12 mouse cellular contexts compared by ENCODE assay signal in the genomic region with DNA sequence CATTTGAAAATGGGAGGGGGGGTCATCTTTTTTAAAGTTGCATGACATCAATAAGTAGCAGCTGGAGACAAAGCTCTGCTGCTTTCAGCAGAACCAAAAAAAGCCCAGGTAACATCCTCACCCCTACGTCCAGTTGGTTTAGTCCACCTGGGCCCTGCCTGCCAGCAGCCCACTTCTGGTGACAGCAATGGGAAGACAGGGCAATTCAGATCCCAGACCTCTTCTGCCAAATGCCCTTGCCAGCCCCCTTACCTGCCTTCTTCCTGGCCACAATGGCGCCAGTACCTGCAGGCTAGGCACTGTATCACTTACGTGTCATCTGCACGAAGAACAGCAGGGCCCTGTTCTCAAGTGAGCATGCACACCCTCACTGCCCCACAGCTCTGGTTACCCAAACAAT. TPM values are rescaled to one million over a fixed set of nuclear protein-coding genes. Genes with fewer than 3 reads are reported as not detected.
A peak's percentile ranks its signal among the peaks of the same experiment; 100 is the strongest.
DNase-seq lines count a peak whose midpoint lies in the region; ATAC-seq and TF ChIP-seq lines count a peak whose summit lies in the region.
"Had no signal": no experiment of that assay in that cellular context is flagged by ENCODE, and none has a peak within 500 bp of the region (broad histone marks: within the 10 kb centered on the region; RNA-seq: fewer than 3 reads in every experiment).

No protein-coding gene starts in this region.

- no peak overlapping the region for H3K9ac ChIP-seq in heart, embryonic 16.5 days (ENCODE audit: low read length)
- H3K9ac ChIP-seq in midbrain, postnatal 0 days (replicated peaks; ENCODE audit: low read length, poor library complexity, severe bottlenecking): 0 out of 2 replicates have a peak overlapping the region, but pooled peaks have one; percentile 24
- H3K9ac ChIP-seq in midbrain, embryonic 14.5 days (replicated peaks; ENCODE audit: low read length): no peak overlapping the region
- H3K9ac ChIP-seq in intestine, postnatal 0 days (ENCODE audit: low read depth, low read length): peak overlapping the region; percentile 94
- H3K9ac ChIP-seq in stomach, embryonic 16.5 days (ENCODE audit: low read length): peak overlapping the region; percentile 90

- ATAC-seq in heart, embryonic 16.5 days (replicated peaks; ENCODE audit: extremely low read depth, insufficient read depth, low FRiP score): no peak
- ATAC-seq in midbrain, postnatal 0 days (ENCODE audit: low FRiP score): no peak
- no peak for ATAC-seq in midbrain, embryonic 14.5 days (ENCODE audit: low FRiP score, low TSS enrichment)
- ATAC-seq in intestine, postnatal 0 days: no peak
- no peak for ATAC-seq in stomach, embryonic 16.5 days (ENCODE audit: insufficient read depth, low FRiP score)
- no peak for ATAC-seq in megakaryocyte-erythroid progenitor cell, adult 5-6 weeks (replicated peaks; ENCODE audit: low FRiP score, low TSS enrichment, poor library complexity, severe bottlenecking)
- ATAC-seq: activated CD4-positive, CD25-positive, alpha-beta regulatory T cell, adult 4 months had no signal

- H3K27ac ChIP-seq in heart, embryonic 16.5 days (ENCODE audit: low read length): peak overlapping the region; percentile 50; the same call in 1 of the 2 replicates
- H3K27ac ChIP-seq in midbrain, postnatal 0 days (ENCODE audit: low read depth, low read length): no peak overlapping the region
- H3K27ac ChIP-seq in midbrain, embryonic 14.5 days (replicated peaks; ENCODE audit: low read depth, low read length): no peak overlapping the region
- H3K27ac ChIP-seq in intestine, postnatal 0 days (ENCODE audit: low read depth, low read length): peak overlapping the region; percentile 98
- peak overlapping the region; percentile 92 for H3K27ac ChIP-seq in stomach, embryonic 16.5 days (ENCODE audit: low read length)

- H3K4me3 ChIP-seq in heart, embryonic 16.5 days (ENCODE audit: low read length): no peak overlapping the region
- no peak overlapping the region for H3K4me3 ChIP-seq in midbrain, postnatal 0 days (ENCODE audit: low read depth, low read length)
- H3K4me3 ChIP-seq in midbrain, embryonic 14.5 days (replicated peaks; ENCODE audit: low read depth, low read length): no peak overlapping the region
- H3K4me3 ChIP-seq in intestine, postnatal 0 days (ENCODE audit: low read depth, low read length): peak overlapping the region; percentile 88
- peak overlapping the region; percentile 78 for H3K4me3 ChIP-seq in stomach, embryonic 16.5 days (replicated peaks; ENCODE audit: low read length)

- no peaks in the 10 kb centered on the region for H3K9me3 ChIP-seq in heart, embryonic 16.5 days (replicated peaks; ENCODE audit: control insufficient read depth, low read length)
- H3K9me3 ChIP-seq in midbrain, postnatal 0 days (ENCODE audit: low read length): no peaks in the 10 kb centered on the region
- H3K9me3 ChIP-seq in midbrain, embryonic 14.5 days (ENCODE audit: control insufficient read depth, low read length): no peaks in the 10 kb centered on the region
- H3K9me3 ChIP-seq in intestine, postnatal 0 days (ENCODE audit: control insufficient read depth): no peaks in the 10 kb centered on the region
- H3K9me3 ChIP-seq in stomach, embryonic 16.5 days (replicated peaks; ENCODE audit: control insufficient read depth, low read length): no peaks in the 10 kb centered on the region

- no peaks in the 10 kb centered on the region for H3K27me3 ChIP-seq in heart, embryonic 16.5 days (ENCODE audit: control insufficient read depth, insufficient read depth, low read length)
- no peaks in the 10 kb centered on the region for H3K27me3 ChIP-seq in midbrain, postnatal 0 days (ENCODE audit: insufficient read depth, low read length)
- no peaks in the 10 kb centered on the region for H3K27me3 ChIP-seq in midbrain, embryonic 14.5 days (ENCODE audit: control insufficient read depth, insufficient read depth, low read length)
- no peaks in the 10 kb centered on the region for H3K27me3 ChIP-seq in intestine, postnatal 0 days (replicated peaks; ENCODE audit: control insufficient read depth, insufficient read depth, low read length)
- no peaks in the 10 kb centered on the region for H3K27me3 ChIP-seq in stomach, embryonic 16.5 days (ENCODE audit: control insufficient read depth, insufficient read depth, low read length)
- H3K27me3 ChIP-seq: CH12.LX had no signal

- H3K36me3 ChIP-seq in heart, embryonic 16.5 days (ENCODE audit: control insufficient read depth, insufficient read depth): no peaks in the 10 kb centered on the region
- no peaks in the 10 kb centered on the region for H3K36me3 ChIP-seq in midbrain, postnatal 0 days (ENCODE audit: insufficient read depth, low read length)
- H3K36me3 ChIP-seq in midbrain, embryonic 14.5 days (ENCODE audit: control insufficient read depth, insufficient read depth, low read length): no peaks in the 10 kb centered on the region
- H3K36me3 ChIP-seq in intestine, postnatal 0 days (ENCODE audit: control insufficient read depth, insufficient read depth): peaks cover 4% of the 10 kb centered on the region
- no peaks in the 10 kb centered on the region for H3K36me3 ChIP-seq in stomach, embryonic 16.5 days (ENCODE audit: control insufficient read depth, insufficient read depth, low read length)

- DNase-seq in heart, postnatal 14 days: no peak
- no peak for DNase-seq in midbrain, postnatal 0 days (ENCODE audit: low spot score)
- DNase-seq in midbrain, embryonic 14.5 days: no peak
- no peak for DNase-seq in right cerebral cortex, postnatal 4 days
- DNase-seq: right cerebral cortex, postnatal 25 days; thymus, postnatal 4 days had no signal

- WGBS in heart, embryonic 16.5 days: 75% methylated on average over 4 of the region's 4 CpGs
- WGBS in midbrain, postnatal 0 days: 79% methylated on average over 4 of the region's 4 CpGs
- 89% methylated on average over 4 of the region's 4 CpGs for WGBS in midbrain, embryonic 14.5 days
- 41% methylated on average over 4 of the region's 4 CpGs for WGBS in intestine, postnatal 0 days
- WGBS in stomach, embryonic 16.5 days: 65% methylated on average over 4 of the region's 4 CpGs

- intact Hi-C loops in heart, postnatal 14 days (cut with DNase I): no loop called here

- no peak for TF ChIP-seq CTCF in midbrain, postnatal 0 days (IDR thresholded peaks at IDR 0.05)
- no peak for TF ChIP-seq CTCF in intestine, postnatal 0 days (IDR thresholded peaks at IDR 0.05; ENCODE audit: low read depth)

- H3K4me1 ChIP-seq in heart, embryonic 16.5 days (ENCODE audit: control insufficient read depth, insufficient read depth, low read length): peaks cover 6% of the 10 kb centered on the region
- H3K4me1 ChIP-seq in midbrain, postnatal 0 days (ENCODE audit: insufficient read depth, low read length): peaks cover 19% of the 10 kb centered on the region; the same call in 1 of the 2 replicates
- H3K4me1 ChIP-seq in midbrain, embryonic 14.5 days (ENCODE audit: control insufficient read depth, insufficient read depth, low read length): no peaks in the 10 kb centered on the region
- H3K4me1 ChIP-seq in intestine, postnatal 0 days (replicated peaks; ENCODE audit: control insufficient read depth, insufficient read depth, low read length): peaks cover 17% of the 10 kb centered on the region; the same call in 1 of the 2 replicates
- H3K4me1 ChIP-seq in stomach, embryonic 16.5 days (ENCODE audit: control insufficient read depth, insufficient read depth, low read length): peaks cover 11% of the 10 kb centered on the region

- peak overlapping the region; percentile 33; the same call in 1 of the 2 replicates for H3K4me2 ChIP-seq in heart, embryonic 16.5 days (ENCODE audit: low read depth, low read length)
- H3K4me2 ChIP-seq in midbrain, postnatal 0 days (ENCODE audit: low read depth, low read length, poor library complexity, severe bottlenecking): peak overlapping the region; percentile 84; the same call in 1 of the 2 replicates
- no peak overlapping the region for H3K4me2 ChIP-seq in midbrain, embryonic 14.5 days (ENCODE audit: low read length)
- H3K4me2 ChIP-seq in intestine, postnatal 0 days (replicated peaks; ENCODE audit: low read depth): peak overlapping the region; percentile 96
- peak overlapping the region; percentile 67 for H3K4me2 ChIP-seq in stomach, embryonic 16.5 days (ENCODE audit: low read depth, low read length)

RNA-seq across cellular contexts. Expression of a gene that starts 2.3 kb away (rescaled TPM):
- 18.7 and 19.7 TPM in 2 replicates for polyA plus RNA-seq in heart, embryonic 16.5 days (2015; fragmentation: Nextera tagmentation; extraction: Ambion mirVana)
- total RNA-seq in heart, postnatal 14 days (2021): 1 to 10 TPM; 7.4 to 9.3 TPM
- 25.2 and 30.9 TPM in 2 replicates for total RNA-seq in midbrain, postnatal 0 days (2014; rRNA removed)
- polyA plus RNA-seq in midbrain, postnatal 0 days (2015; fragmentation: Nextera tagmentation; extraction: Ambion mirVana): 20.4 and 21.6 TPM in 2 replicates
- 18.8 and 22.0 TPM in 2 replicates for polyA plus RNA-seq in midbrain, embryonic 14.5 days (2014; fragmentation: Nextera tagmentation; extraction: Ambion mirVana)
- polyA plus RNA-seq in intestine, postnatal 0 days (2015; fragmentation: Nextera tagmentation; extraction: Ambion mirVana): 86.2 and 88.8 TPM in 2 replicates
- polyA plus RNA-seq in stomach, embryonic 16.5 days (2015; fragmentation: Nextera tagmentation; extraction: Ambion mirVana): 69.2 and 71.8 TPM in 2 replicates
- total RNA-seq in megakaryocyte-erythroid progenitor cell, adult 5-6 weeks (2014; fragmentation: Nextera tagmentation): 37.3 and 46.2 TPM in 2 replicates
- total RNA-seq in megakaryocyte-erythroid progenitor cell, adult 5-6 weeks (2017): 16.3 and 36.1 TPM in 2 replicates

Comparison
In these comparisons a context has a peak if more than half of its experiments do, and no peak if none do; other contexts are left out.
1. H3K9ac ChIP-seq: peak in midbrain, postnatal 0 days (single experiment), intestine, postnatal 0 days (single experiment) and stomach, embryonic 16.5 days (single experiment); none in heart, embryonic 16.5 days (single experiment) and midbrain, embryonic 14.5 days (single experiment).
2. H3K27ac ChIP-seq: peak in heart, embryonic 16.5 days (single experiment), intestine, postnatal 0 days (single experiment) and stomach, embryonic 16.5 days (single experiment); none in midbrain, postnatal 0 days (single experiment) and midbrain, embryonic 14.5 days (single experiment).
3. H3K4me3 ChIP-seq: peak in intestine, postnatal 0 days (single experiment) and stomach, embryonic 16.5 days (single experiment); none in heart, embryonic 16.5 days (single experiment), midbrain, postnatal 0 days (single experiment) and midbrain, embryonic 14.5 days (single experiment).